Mouse (Mus musculus): ENCODE results near the gene Arl5c.
A peak's percentile ranks its signal among the peaks of the same experiment; 100 is the strongest.

GRCm38 (mm10) chr11:97972434-97972833 lies 23.5 kb downstream of the Arl5c start:
- no peak for TF ChIP-seq EP300 (optimal IDR thresholded peaks at IDR 0.05)
- peak; percentile 45 for TF ChIP-seq CTCF (IDR thresholded peaks at IDR 0.05; ENCODE audit: low read depth)
